Mouse (Mus musculus) v-Abl transformed pro-B cells (cell line): Measurements from ENCODE around the gene Rpgrip1l.

Experiments used
- in situ Hi-C, 2 experiments: fragments of 400-800 bp; cut with MboI; formaldehyde crosslinking; loops; one replicate each; pipeline ENCODE4 v1.15.1; 2025; ENCODE audit not compliant: unreplicated experiment in 2 of 2

Gene Rpgrip1l

DNA sequence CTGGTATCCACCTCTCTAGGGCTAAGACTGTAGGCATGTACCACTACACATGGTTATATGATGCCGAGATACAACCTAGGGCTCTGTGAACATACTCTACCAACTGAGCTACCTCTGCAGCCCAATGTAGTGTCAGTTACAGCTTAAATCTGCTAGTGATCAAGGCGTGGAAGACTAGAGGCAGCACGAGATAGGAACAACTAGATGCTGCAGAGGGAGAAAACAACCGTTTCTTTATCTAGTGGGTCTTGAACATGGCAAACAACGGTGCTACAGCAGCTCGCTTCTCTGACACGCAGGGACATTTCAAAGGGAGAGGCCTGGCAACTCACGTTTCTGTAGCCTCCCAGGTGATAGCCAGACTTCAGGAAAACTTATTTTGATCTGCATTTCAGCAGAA, 31.5 kb downstream of the Rpgrip1l start:
- in situ Hi-C loops = no loop called here

DNA sequence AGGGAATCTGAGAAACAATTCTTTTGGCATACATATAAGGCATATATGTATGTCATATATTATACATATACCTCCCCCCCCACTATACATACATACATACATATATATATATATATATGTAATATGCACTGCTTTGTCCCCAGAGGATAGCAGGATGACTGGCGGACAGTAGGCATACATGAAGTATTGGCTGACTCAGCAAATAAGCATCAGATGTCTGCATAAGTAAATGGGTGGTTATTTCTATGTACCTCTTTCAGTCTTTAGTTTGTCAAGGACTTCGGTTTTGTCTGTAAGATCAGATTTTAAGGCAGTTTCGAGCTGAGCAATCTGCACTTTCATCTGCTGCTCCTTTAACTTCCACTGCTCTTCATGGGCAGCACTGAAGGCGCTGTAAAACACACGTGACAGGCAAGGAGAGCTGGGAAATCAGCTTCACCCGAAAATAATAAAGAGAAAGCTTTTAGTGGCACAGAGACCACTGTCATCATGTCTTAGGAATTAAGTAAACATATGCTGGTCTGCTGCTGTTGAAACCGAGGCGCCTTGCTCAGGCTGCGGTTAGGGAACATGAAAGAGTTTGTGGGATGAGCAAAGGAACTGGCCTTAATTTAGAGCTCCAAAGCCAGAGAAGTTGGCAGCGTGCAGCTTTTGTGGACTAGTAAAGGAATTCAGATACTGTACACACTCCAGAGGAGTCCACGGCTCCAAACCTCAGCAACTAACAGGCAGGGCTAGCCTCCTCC, 32.4 kb downstream of the Rpgrip1l start:
- in situ Hi-C loops = no loop called here

DNA sequence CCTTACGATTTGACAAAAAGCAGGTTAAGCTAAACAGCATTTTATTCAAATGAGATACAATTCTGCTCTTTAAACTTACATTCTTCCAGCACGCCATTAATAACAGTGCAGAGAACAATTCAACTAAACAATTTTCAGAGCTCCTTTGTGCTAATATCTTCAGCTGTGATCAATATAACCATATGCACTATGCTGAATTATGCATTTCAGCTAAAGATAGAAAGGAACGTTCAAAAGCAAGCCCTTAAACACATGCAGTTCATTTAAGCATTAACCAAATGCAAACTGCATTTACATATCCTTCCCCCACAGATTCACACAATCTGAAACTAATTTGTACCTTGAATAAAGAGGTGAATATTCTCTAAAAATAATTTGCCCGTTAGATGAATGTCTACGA, 35.0 kb downstream of the Rpgrip1l start:
- in situ Hi-C loops = no loop called here

DNA sequence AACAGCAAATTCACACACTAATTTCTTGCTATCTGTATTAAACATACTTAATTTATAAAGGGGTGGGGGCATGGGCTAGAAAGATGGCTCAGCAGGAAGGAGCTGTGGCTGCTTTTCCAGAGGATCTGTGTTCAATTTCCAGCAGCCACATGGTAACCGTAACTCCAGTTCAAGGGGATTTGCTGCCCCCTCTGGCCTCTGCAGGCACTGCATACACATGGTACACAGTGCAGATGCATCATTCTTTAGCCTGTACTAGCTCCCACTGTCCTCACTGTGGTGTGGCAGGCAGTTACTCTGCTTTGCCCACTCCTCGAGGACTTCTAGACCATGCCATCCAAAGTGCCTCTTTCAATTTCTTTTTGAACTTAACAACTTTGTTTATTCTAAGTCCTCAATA, 36.7 kb downstream of the Rpgrip1l start:
- in situ Hi-C loops = no loop called here

DNA sequence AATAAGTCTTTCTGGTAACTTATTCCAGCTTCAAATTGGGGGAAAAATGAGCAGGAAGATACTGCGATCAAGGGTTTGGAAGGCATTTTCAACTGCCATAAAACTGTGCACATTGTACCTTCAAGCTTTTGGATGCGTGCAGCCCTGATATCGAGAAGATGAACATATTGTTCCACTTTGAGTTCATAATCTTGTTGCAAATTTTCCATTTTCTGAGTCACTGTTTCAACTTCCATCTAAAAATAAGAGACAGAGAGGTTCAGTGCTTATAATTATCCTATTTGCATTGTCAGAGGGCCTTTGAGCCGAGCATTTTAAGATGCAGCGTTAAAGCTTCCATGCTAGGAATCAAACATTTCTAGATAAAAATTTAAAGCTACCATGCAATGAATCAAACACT, 39.6 kb downstream of the Rpgrip1l start:
- in situ Hi-C loops = no loop called here

DNA sequence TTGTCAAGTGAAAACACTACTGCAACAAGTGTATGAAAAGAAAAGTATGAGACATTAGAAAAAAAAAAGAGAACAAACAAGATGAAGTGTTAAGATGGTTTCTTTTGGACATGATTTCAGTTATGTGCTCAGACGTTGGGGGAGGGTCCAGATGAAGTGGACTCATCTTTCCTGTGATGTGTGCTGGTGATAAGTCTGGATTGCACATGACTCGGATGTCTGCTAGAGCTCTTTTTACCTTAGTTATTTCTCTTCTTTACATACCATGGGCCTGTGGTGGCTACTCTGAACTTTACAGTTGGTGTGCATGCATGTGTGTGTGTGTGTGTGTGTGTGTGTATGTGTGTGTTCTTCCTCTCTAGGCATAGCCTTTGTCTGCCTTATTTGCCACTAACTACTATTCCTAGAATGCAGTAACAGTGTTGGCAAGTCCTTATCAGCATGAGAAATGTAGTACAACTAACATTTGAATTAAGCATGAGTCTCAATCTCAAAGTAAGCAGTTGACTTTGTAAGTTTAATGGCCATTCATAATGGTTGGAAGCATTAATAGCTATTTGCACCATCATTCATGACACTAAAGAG, 43.6 kb downstream of the Rpgrip1l start:
- in situ Hi-C loops = no loop called here

DNA sequence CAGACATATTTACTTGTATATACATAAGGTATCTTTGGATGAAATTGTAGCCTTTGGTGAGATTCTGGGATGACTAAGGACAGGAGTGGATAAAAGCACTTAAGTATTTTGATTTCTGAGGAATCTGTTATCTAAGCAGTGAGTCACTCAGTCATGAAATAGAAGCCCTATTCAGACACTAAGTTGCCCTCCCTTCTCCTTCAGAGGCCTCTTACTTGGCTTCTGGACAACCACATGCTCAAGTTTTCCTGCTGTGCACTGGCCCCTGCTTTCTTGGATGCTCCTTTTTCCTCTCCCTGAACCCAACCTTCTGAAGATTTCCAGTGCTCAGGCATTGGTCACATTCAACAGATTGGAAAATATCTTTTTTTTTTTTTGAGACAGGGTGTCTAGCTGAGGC, 48.5 kb downstream of the Rpgrip1l start:
- in situ Hi-C loops = no loop called here

DNA sequence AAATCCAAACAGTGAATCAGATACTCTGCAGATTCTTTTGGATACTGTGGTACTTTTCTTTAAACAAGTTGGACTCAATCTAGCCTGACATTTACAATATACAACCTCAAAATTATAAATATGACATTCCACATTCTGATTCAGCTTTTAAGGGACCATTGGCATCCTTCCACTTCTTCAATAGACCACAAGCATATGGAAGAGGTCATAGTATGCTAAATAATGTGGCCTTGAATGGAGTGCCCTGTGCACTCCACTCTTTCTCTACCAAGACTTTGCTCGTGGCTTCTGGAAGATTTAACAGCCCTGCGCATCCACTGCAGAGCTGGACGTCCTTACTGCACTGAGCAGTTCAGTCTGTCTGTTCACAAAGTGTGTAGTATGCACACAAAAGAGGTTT, 49.1 kb downstream of the Rpgrip1l start:
- in situ Hi-C loops = no loop called here

DNA sequence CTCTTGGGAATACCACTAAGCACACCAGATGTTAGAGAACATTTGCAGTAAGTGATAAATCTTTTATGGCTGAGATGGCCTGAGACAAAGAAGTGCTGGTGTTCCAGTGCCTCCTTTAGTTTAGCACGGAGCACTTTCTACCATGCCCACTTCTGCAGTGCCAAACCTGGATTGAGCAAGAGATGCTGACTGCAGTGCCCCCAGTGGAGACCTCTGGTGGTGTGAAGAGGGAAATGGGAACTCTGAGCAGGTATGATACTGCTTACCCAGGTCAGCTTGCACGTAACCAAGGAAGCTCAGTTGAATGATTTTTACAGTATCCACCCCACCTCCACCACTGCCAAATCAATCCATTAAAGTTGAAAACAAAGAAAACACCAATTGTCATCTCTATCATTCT, 51.5 kb downstream of the Rpgrip1l start:
- in situ Hi-C loops = no loop called here

DNA sequence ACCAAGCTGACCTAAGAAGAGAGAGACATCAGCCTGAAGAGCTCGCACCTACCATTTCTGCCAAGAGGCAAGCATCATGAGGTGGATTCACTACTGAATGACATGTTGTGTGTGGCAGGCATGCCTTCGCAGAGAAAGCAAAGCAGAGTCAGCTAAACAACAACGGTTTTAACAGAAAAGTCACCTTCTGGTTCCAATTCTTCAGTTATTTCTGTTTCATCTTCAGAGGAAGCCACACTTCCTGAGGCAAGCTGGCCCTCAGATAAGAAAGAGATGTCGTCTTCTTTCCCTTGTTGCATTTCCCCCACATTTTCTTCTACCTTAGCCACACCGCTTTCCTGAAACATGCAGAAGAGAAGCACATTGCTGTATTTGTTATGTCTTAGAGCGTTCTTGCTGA, 62.1 kb downstream of the Rpgrip1l start:
- in situ Hi-C loops = no loop called here

DNA sequence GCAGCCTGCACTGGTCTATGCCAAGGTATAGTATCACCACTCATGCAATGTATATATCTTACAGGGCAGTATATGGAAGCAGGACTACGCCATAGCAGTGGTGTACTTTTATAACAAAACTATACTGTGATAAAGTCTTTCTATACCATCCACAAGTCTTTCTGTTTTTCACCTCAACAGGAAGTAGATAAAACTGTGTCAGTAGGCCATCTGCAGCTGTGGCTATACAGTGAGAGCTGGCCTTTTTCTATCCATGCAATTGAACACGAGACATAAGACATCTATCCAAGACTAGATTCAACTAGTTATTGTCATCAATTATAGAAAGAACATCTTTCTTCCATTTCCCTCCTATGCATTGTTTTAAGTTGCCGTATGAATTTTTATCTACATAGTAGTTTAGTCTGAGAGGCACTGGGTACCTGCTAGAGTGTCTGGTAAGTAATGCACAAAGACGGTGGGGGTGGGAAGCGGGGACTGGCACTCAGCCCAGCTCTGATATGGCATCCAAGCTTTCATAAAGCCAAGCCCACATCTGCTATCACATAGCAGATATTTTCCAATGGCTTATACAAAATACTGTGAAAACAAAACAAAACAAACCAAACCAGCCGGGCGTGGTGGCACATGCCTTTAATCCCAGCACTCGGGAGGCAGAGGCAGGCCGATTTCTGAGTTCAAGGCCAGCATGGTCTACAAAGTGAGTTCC, 63.1 kb downstream of the Rpgrip1l start:
- in situ Hi-C loops = no loop called here

DNA sequence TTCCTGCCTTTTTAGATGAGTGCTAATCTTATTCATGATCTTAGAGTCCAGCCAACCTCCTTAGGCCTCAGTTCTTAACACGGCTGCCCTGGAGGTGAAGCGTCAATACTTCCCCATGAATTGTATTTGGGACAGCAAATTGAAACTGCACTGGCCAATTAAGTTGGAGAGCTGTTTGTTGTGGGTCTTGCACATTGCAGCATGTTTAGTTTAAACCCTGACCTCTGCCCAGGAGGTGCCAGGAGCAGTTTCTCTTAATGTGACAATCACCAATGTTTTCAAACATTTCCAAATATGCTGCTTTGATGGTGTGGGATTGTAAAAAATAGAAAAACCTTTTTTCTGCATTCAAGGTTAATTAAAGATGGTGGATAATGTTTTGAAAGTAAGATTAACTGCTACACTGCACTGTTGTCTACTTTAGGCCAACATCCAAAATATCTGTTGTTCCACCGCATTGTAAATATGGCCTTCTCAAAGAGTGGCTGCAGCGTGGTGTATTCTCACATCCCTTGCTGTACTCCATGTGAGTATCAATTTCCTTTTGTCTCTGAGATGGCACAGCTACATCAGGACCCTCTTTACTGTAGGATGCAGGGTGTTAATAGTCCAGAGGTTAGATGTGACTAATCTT, 67.1 kb downstream of the Rpgrip1l start:
- in situ Hi-C loops = no loop called here

DNA sequence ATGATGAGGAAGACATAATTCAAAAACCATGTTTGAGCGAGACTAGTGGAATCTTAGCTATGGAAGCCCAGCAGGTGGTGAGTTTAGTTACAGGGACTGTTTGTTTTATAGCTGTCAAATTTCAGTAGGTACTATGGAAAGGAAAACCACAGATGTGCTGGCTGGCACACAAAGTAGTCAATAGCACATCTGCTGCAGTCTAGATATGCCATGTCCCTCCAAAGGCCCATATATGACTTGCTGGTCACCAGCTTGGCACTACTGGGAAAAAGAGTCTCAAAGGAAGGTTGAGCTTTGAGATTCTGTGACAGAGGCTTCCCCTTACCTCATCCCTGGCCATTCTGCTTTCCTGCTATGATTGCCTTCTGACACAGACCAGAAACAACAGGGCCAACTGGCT, 70.3 kb downstream of the Rpgrip1l start:
- in situ Hi-C loops = no loop called here

DNA sequence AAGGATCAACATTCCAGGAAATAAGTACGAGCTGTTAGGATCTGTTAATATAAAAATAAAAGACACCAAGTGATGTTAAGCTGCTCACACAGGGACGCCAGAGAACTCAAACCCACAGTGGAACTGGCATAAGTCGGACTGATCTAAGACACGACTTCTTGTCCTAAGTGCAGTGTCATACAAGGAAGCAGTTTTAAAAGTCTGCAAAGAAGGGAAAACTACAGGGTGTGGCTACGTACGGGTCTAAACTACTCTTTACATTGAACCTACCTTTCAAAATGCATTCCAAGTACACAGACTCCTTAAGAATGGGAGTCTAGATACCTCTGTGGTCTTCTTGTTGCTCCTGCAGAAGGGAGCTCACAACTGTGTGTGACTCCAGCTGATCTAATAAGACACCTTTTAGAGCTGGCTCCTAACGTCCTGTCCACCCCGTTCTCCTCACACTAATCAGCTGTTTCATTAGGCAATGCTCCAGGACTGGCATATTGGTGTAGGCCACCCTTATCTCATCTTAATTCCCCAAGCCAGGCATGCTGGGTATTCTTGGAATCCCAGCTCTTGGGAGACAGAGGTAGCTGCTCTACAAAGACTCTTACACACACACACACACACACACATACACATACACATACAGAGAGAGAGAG, 71.1 kb downstream of the Rpgrip1l start:
- in situ Hi-C loops = no loop called here

DNA sequence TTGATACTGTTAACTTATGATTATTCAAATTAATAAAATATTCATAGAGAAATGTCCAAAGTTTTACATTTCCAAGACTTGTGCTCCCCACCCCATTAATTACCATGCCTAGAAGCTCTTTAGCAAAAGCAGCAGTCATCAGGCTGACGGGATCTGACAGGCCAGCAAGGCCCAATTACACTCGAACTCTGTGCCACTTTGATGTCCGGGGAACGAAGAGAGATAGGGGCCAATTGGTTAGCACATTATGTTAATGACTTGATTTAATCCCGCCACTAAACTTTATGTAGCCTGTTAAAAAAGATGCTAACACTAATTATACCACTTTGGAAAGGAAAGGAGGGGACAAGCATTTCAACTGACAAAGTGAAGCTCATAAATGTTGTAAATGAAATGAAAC, 71.7 kb downstream of the Rpgrip1l start:
- in situ Hi-C loops = no loop called here

DNA sequence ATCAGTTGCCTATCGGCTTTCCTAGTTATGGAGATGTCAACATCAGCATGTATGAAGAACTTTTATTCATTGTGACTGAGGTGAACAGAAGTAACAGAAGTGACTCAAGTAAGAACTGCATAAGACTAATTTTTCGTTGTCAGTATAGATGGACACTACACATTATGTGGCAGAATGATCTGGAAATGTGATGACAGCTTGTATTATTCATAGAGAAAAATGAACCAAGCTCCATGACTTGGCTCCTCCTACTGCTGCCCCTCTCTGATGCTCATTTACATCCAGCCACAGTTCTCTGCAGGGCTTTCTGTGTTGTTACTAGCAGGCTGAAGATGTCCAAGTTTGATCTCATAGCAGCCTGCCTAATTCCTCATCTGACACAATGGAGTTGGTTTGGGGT, 75.9 kb downstream of the Rpgrip1l start:
- in situ Hi-C loops = no loop called here

DNA sequence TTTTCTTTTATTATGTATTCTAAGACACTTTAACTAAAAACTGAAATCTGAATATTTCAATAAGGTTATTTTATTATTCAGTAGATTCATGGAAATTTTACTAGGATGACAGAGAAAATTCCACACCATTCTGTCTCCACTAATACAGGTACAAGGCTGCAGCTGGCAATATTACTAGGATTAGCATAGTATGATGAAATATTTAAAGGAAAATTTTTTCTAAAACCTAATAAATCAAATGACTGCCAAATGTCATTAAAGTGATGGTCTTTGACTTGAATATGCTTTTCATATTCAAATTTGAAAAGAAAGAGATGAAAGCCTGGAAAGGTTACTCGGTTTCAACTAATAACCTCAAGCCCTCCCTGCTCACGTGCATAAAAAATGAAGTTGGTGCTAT, 79.0 kb downstream of the Rpgrip1l start:
- in situ Hi-C loops = no loop called here

DNA sequence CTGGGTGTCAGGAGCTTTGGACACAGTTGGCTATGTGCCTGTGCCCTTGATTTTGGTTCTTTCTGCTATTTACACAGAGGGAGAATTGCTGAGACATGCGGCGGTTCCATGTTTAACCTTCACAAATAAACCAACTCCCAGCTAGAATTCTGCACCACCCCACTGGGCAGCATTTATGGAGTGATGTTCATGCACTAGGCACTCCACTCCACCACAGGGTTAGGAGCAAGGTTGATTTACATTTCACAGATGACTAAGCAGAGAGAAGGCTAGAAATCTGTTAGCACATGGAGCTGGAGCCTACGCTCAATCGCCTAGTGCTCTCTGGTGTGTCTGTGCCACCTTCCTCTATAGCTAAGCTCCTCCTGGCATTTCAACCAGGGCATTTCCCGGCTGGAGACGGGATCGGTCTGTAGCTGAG, 85.6 kb downstream of the Rpgrip1l start:
- in situ Hi-C loops = no loop called here

DNA sequence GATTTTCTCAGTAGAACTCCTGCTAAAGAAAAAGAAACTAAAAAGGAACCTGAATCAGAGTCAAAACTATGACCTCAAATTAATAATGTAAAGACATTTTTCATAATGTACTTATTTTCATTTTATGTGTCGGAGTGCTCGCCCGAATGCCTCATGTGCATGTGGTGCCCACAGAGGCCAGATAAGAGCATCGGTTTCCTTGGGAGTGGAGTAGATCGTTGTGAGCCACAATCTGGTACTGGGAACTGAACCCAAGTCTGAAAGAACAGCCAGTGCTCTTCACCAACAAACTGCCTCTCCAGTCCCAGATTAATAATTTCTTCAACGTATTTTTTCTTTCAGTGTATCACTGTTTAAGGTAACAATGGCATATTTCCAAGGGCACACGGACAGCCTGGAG, 88.8 kb downstream of the Rpgrip1l start:
- in situ Hi-C loops = no loop called here

DNA sequence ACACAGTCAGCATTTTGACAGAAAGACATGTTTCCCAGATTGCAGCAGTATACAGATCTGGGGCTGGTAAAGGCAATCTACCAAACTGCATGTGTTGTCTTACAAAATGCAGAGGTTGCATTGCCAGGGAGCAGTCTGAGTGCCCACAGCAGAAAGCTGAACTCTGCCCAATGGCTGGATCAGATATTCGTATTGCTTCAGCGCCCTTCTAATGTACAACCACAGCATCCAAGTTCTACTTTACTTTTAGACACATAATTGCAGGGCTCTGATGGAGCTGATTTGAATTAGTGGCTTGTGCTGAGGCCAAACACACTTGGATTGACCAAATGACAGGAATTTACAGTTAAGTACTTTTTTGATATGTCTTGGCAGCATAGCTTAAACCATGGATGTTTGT, 91.2 kb downstream of the Rpgrip1l start:
- in situ Hi-C loops = no loop called here

DNA sequence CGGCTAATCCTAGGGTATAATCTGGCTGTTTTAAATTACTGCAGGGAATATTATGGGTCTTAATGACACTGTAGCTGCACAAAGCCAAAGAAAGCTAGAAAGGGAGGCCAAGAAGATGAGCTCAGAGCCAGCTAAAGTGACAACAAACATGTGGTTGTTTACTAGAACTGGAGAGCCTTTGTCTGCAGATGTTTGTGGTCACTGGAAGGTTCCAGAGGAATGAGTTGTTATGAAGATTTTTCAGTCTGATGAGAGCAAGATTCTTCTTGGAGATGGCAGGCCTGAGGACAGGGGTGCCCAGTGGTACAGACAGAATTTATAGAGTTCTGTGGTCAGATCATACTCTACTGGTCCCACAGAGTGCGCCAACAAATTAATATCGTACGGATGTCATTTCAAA, 94.8 kb downstream of the Rpgrip1l start:
- in situ Hi-C loops = no loop called here
